Mouse (Mus musculus) forebrain, embryonic 15.5 days (tissue): ENCODE results near the gene Kcnh1. TPM values are rescaled to one million over a fixed set of nuclear protein-coding genes. Genes with fewer than 3 reads are reported as not detected.

Source experiments
- ATAC-seq: fragments of 200-750 bp; cut with Nextera tagmentation; replicated peaks from 2 replicates; pipeline ENCODE4 v1.8.0; 2017; ENCODE audit warnings: mild to moderate bottlenecking, moderate TSS enrichment, moderate library complexity
- H3K27ac ChIP-seq: fragments of 300-500 bp; sonication (generic); replicated peaks from 2 replicates; pipeline ENCODE4 v1.5.1; 2015; ENCODE audit warnings: mild to moderate bottlenecking, inconsistent platforms
- H3K27me3 ChIP-seq: fragments of 300-500 bp; sonication (generic); 2 replicates; pipeline ENCODE4 v1.6.1; 2015; ENCODE audit warnings: inconsistent platforms
- H3K36me3 ChIP-seq: fragments of 300-500 bp; sonication (generic); 2 replicates; pipeline ENCODE4 v1.6.1; 2015; ENCODE audit warnings: mild to moderate bottlenecking, inconsistent platforms
- H3K4me1 ChIP-seq: fragments of 300-500 bp; sonication (generic); 2 replicates; pipeline ENCODE4 v1.6.1; 2015; ENCODE audit warnings: inconsistent platforms
- H3K4me2 ChIP-seq: fragments of 300-500 bp; sonication (generic); replicated peaks from 2 replicates; pipeline ENCODE4 v1.6.1; 2015; ENCODE audit warnings: mild to moderate bottlenecking, inconsistent platforms
- H3K4me3 ChIP-seq: fragments of 300-500 bp; sonication (generic); 2 replicates; pipeline ENCODE4 v1.5.1; 2015; ENCODE audit warnings: mild to moderate bottlenecking, inconsistent platforms
- H3K9ac ChIP-seq: fragments of 300-500 bp; sonication (generic); replicated peaks from 2 replicates; pipeline ENCODE4 v1.6.1; 2015; ENCODE audit warnings: mild to moderate bottlenecking, inconsistent platforms
- H3K9me3 ChIP-seq: fragments of 300-500 bp; sonication (generic); 2 replicates; pipeline ENCODE4 v1.6.1; 2016; ENCODE audit warnings: inconsistent platforms
- WGBS: fragments of 180-500 bp; shearing (Covaris S2); methylation state at CpG from one replicate; pipeline ENCODE4 v1.1.7; 2015; ENCODE audit warnings: mixed read lengths; 5-methylcytosine and 5-hydroxymethylcytosine counted together
- polyA plus RNA-seq: library from polyadenylated mRNA; unstranded; fragments of >200 nt; fragmentation: Nextera tagmentation; extraction: Ambion mirVana; gene quantifications from 2 replicates; pipeline ENCODE4 v1.2.1, GENCODE M21; 2015

Kcnh1 gene
- polyA plus RNA-seq, 1 experiment from 2014 or later = 2.0 TPM

GRCm38 (mm10) chr1:192305155-192305554 is 114.6 kb downstream of the Kcnh1 start:
- no peak overlapping the region for H3K9ac ChIP-seq
- no peak overlapping the region for H3K4me2 ChIP-seq
- 88% methylated on average over 1 of the region's 1 CpGs for WGBS

GRCm38 (mm10) chr1:192307055-192307454 is 116.5 kb downstream of the Kcnh1 start:
- Histone ChIP-seq H3K4me3 (no peak overlapping the region), H3K36me3 (no peaks in the 10 kb centered on the region), H3K9ac (no peak overlapping the region), H3K4me2 (no peak overlapping the region), H3K9me3 (no peaks in the 10 kb centered on the region), H3K27ac (no peak overlapping the region), H3K4me1 (peaks cover 2% of the 10 kb centered on the region), H3K27me3 (no peaks in the 10 kb centered on the region)
- ATAC-seq = no peak

More at GRCm38 (mm10) chr1:192305155-192305554, 114.6 kb downstream of the Kcnh1 start:
- Histone ChIP-seq H3K27ac (no peak overlapping the region), H3K4me3 (no peak overlapping the region), H3K36me3 (no peaks in the 10 kb centered on the region), H3K4me1 (no peaks in the 10 kb centered on the region), H3K27me3 (no peaks in the 10 kb centered on the region), H3K9me3 (no peaks in the 10 kb centered on the region)
- ATAC-seq = no peak

GRCm38 (mm10) chr1:192311298-192311697 is 120.7 kb downstream of the Kcnh1 start:
- Histone ChIP-seq H3K27me3 (no peaks in the 10 kb centered on the region), H3K4me3 (no peak overlapping the region), H3K9ac (no peak overlapping the region), H3K4me2 (no peak overlapping the region), H3K4me1 (peaks cover 11% of the 10 kb centered on the region), H3K36me3 (no peaks in the 10 kb centered on the region), H3K9me3 (no peaks in the 10 kb centered on the region), H3K27ac (no peak overlapping the region)
- no peak for ATAC-seq

GRCm38 (mm10) chr1:192311851-192312438 is 121.4 kb downstream of the Kcnh1 start:
- ATAC-seq = no peak
- no peaks in the 10 kb centered on the region for H3K9me3 ChIP-seq
- H3K4me1 ChIP-seq = peaks cover 11% of the 10 kb centered on the region
- 73% methylated on average over 6 of the region's 6 CpGs for WGBS
- H3K4me3 ChIP-seq = no peak overlapping the region
- H3K27me3 ChIP-seq = no peaks in the 10 kb centered on the region
- no peak overlapping the region for H3K27ac ChIP-seq
- no peak overlapping the region for H3K9ac ChIP-seq
- H3K4me2 ChIP-seq = no peak overlapping the region
- H3K36me3 ChIP-seq = no peaks in the 10 kb centered on the region

- 38% methylated on average over 4 of the region's 4 CpGs for WGBS
- Histone ChIP-seq H3K4me2 (no peak overlapping the region), H3K4me1 (peaks cover 11% of the 10 kb centered on the region), H3K9ac (no peak overlapping the region), H3K9me3 (no peaks in the 10 kb centered on the region), H3K27me3 (no peaks in the 10 kb centered on the region), H3K4me3 (no peak overlapping the region), H3K36me3 (no peaks in the 10 kb centered on the region), H3K27ac (no peak overlapping the region)
- no peak for ATAC-seq
These were observed 121.9 kb downstream of the Kcnh1 start for GRCm38 (mm10) chr1:192312446-192312845.

- Histone ChIP-seq H3K4me1 (peaks cover 11% of the 10 kb centered on the region), H3K4me2 (no peak overlapping the region), H3K27me3 (no peaks in the 10 kb centered on the region), H3K9me3 (no peaks in the 10 kb centered on the region), H3K9ac (no peak overlapping the region), H3K27ac (no peak overlapping the region), H3K36me3 (no peaks in the 10 kb centered on the region), H3K4me3 (no peak overlapping the region)
- 44% methylated on average over 4 of the region's 4 CpGs for WGBS
- ATAC-seq = no peak
These were observed 122.4 kb downstream of the Kcnh1 start for GRCm38 (mm10) chr1:192312998-192313397.

GRCm38 (mm10) chr1:192313571-192313972 is 123.0 kb downstream of the Kcnh1 start:
- no peaks in the 10 kb centered on the region for H3K27me3 ChIP-seq
- no peak overlapping the region for H3K4me2 ChIP-seq
- 27% methylated on average over 7 of the region's 7 CpGs for WGBS
- H3K4me1 ChIP-seq = peaks cover 11% of the 10 kb centered on the region
- H3K27ac ChIP-seq = peak overlapping the region; percentile 28; the same call in 1 of the 2 replicates
- H3K9me3 ChIP-seq = no peaks in the 10 kb centered on the region
- H3K36me3 ChIP-seq = no peaks in the 10 kb centered on the region
- no peak overlapping the region for H3K4me3 ChIP-seq
- H3K9ac ChIP-seq = no peak overlapping the region
- ATAC-seq = no peak

- WGBS = 72% methylated on average over 3 of the region's 3 CpGs
- peaks cover 11% of the 10 kb centered on the region for H3K4me1 ChIP-seq
- no peak overlapping the region for H3K27ac ChIP-seq
- no peaks in the 10 kb centered on the region for H3K27me3 ChIP-seq
- no peaks in the 10 kb centered on the region for H3K9me3 ChIP-seq
- no peak overlapping the region for H3K4me3 ChIP-seq
- H3K4me2 ChIP-seq = no peak overlapping the region
- ATAC-seq = no peak
- no peaks in the 10 kb centered on the region for H3K36me3 ChIP-seq
- H3K9ac ChIP-seq = no peak overlapping the region
These were observed 123.5 kb downstream of the Kcnh1 start for GRCm38 (mm10) chr1:192314044-192314443.

GRCm38 (mm10) chr1:192315392-192316070 is 125.0 kb downstream of the Kcnh1 start:
- H3K9me3 ChIP-seq = no peaks in the 10 kb centered on the region
- H3K9ac ChIP-seq = no peak overlapping the region
- no peak overlapping the region for H3K4me2 ChIP-seq
- WGBS = 38% methylated on average over 1 of the region's 1 CpGs
- ATAC-seq = no peak
- no peaks in the 10 kb centered on the region for H3K27me3 ChIP-seq
- H3K4me3 ChIP-seq = no peak overlapping the region
- H3K36me3 ChIP-seq = no peaks in the 10 kb centered on the region
- H3K4me1 ChIP-seq = peaks cover 11% of the 10 kb centered on the region
- no peak overlapping the region for H3K27ac ChIP-seq

GRCm38 (mm10) chr1:192324223-192324622 is 133.6 kb downstream of the Kcnh1 start:
- Histone ChIP-seq H3K27me3 (no peaks in the 10 kb centered on the region), H3K9ac (no peak overlapping the region), H3K9me3 (no peaks in the 10 kb centered on the region), H3K27ac (no peak overlapping the region), H3K36me3 (no peaks in the 10 kb centered on the region), H3K4me3 (no peak overlapping the region), H3K4me2 (no peak overlapping the region), H3K4me1 (no peaks in the 10 kb centered on the region)
- WGBS = 67% methylated on average over 3 of the region's 3 CpGs
- no peak for ATAC-seq

- no peak for ATAC-seq
- H3K27me3 ChIP-seq = no peaks in the 10 kb centered on the region
- H3K4me2 ChIP-seq = no peak overlapping the region
- WGBS = 90% methylated on average over 8 of the region's 8 CpGs
- no peak overlapping the region for H3K27ac ChIP-seq
- H3K4me1 ChIP-seq = no peaks in the 10 kb centered on the region
- H3K9ac ChIP-seq = no peak overlapping the region
- H3K9me3 ChIP-seq = no peaks in the 10 kb centered on the region
- no peak overlapping the region for H3K4me3 ChIP-seq
- H3K36me3 ChIP-seq = no peaks in the 10 kb centered on the region
These were observed 136.5 kb downstream of the Kcnh1 start for GRCm38 (mm10) chr1:192327052-192327451.

- Histone ChIP-seq H3K36me3 (no peaks in the 10 kb centered on the region), H3K27ac (no peak overlapping the region), H3K4me3 (no peak overlapping the region), H3K27me3 (no peaks in the 10 kb centered on the region), H3K9ac (no peak overlapping the region), H3K4me2 (no peak overlapping the region), H3K4me1 (no peaks in the 10 kb centered on the region), H3K9me3 (no peaks in the 10 kb centered on the region)
- ATAC-seq = no peak
- WGBS = 89% methylated on average over 6 of the region's 6 CpGs
These were observed 140.6 kb downstream of the Kcnh1 start for GRCm38 (mm10) chr1:192331207-192331606.

- no peaks in the 10 kb centered on the region for H3K4me1 ChIP-seq
- no peak overlapping the region for H3K9ac ChIP-seq
- H3K4me2 ChIP-seq = no peak overlapping the region
- 94% methylated on average over 5 of the region's 5 CpGs for WGBS
- no peak overlapping the region for H3K27ac ChIP-seq
- no peaks in the 10 kb centered on the region for H3K36me3 ChIP-seq
- H3K27me3 ChIP-seq = no peaks in the 10 kb centered on the region
- H3K4me3 ChIP-seq = no peak overlapping the region
- no peak for ATAC-seq
- no peaks in the 10 kb centered on the region for H3K9me3 ChIP-seq
These were observed 145.5 kb downstream of the Kcnh1 start for GRCm38 (mm10) chr1:192336029-192336428.
